Mouse (Mus musculus) thymus, adult 18-20 months (tissue): ENCODE results near the gene Jph4.

Source experiments
- DNase-seq, 2 experiments: peaks; one replicate each; pipeline ENCODE4 v3.0.0; 2022; ENCODE audit warnings: mixed read lengths in 2 of 2

The Jph4 gene

DNA sequence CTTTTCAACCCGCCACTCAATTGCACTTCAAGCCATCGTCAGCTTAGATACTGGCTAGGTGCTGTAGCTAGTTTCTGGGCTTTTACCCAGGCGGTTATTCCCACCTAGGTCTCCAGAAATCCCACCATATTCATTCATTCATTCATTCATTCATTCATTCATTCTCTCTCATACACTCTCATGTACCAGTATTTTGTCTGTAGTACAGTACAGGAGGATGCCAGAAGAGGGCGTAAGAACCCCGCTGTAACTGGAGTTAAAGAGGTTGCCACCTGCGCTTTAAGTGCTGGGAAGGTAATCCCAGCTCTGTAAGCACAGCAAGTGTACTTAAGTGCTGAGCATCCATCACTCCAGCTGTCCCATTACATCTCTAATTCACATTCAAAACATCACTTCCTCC, 22.8 kb downstream of the Jph4 start:
- DNase-seq, result no peak

DNA sequence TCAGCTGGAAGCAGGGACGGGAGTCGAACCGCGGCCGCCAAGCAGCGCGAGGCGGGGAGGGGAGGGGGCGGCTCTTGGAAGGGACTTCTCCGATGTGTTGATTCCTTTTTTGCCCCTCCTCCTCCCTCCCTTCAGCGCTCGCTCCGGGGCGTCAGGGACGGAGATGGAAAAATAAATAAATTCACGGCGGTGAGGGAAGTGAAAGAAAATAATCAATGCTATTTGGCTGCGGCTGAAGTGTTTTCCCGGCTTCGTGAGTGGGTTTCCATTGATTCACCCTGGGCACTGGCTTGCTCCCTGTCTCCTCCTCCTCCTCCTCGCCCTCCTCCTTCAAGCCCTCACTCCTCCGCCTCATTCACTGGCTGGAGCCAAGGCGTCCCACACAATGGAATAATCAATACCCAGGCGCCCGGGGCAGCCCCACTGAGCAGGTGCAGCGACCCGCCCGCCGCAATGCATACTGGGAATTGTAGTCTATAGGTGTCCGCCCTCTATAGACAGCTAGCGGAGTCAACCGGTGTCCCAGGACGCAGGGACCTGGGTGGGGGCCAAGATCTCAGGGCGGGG, 24.6 kb downstream of the Jph4 start, which contains the start of gene Zfhx2:
Zfhx2 (minus strand) TSS at position 314 of the 567 bp plus-strand sequence.
- peak; percentile 84 to 87 for DNase-seq

DNA sequence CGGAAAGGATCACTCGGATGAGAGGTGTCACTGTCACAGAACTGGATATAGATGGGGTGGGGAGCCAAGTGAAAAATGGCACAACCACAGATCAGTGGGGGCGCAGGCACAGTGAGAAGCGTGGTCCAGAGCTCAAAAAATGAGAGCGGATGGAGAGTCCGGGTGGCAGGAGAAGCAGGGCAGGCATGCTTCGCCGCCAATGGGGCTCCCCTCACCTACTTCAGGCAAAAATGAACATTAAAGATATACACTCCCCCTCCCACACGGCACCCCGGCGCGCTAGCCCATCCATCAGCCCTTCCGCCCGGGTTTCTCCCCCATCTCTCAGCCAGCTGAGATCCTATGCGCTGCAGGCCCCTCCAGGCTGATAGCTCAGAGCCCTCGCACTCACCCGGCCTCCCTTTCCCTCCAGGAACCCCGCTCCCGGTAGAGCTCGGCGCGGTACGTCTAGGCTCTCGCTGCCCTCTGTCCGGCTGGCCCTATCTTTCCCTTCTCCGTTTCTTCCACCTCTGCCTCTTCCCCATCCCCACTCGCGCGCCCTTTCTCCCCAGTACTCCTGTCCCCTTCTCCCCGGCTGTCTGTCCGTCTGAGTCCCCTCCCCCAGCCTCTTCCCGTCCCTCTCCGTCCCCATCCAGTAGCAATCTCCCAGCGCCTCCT, 25.4 kb downstream of the Jph4 start:
- no peak for DNase-seq

DNA sequence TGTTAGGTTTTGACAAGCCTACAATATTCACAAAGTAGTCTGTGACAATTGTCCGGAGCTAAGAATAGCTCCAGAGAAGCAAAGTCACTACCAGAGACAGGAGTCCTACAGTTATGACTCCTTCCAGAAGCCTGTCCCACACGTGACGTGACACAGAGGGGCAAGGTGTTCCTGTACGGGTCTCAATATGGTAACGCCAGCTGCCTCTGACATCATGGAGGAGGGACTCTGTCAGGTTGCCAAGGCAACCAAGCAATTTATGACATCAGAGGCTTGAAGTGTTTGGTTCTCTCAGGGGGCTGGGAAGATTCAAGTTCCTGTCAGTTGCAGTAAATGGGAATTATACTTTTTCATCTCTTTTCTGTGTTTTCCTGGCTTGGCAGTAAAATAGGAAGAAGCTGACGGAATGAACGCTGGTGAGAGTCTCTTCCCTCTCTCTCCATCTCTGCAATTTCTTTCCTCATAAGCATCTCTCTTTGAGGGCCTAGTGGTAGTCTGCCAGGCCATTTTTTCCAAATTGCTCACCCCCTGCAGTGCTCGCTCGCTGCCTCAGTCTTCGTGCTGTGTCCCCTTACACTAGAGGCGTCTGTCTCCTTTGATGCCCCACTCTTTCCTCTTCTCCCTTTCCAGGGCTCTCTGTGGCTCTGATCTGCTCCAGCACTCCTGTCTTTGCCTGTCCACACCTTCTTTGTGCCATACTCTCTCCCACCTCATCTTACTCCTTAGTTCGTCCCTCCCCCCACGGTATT, 27.4 kb downstream of the Jph4 start:
- no peak for DNase-seq

DNA sequence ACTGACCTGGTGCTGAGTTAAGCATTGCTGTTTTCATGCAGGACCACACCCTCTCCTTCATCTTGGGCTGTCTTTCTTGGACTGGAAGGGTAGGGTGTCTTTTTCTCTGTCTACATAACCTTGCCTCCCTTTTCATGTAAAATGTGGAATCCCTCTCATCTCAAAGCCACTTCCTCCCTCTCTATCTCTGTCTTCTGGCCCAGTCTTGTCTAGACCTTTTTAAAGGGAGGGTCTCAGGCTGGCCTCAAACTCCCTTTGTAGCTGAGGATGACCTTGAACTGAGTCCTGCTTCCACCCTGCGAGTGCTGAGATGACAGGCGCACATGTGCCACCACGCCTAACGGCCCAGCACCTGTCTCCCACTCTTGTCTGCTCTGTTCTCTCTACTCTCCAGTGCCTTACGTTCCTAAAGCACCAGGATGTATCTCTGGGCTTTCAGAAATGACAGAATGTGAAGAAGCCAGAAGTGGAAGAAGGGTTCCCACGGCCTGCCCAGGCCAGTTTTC, 30.7 kb downstream of the Jph4 start:
- DNase-seq, result no peak

DNA sequence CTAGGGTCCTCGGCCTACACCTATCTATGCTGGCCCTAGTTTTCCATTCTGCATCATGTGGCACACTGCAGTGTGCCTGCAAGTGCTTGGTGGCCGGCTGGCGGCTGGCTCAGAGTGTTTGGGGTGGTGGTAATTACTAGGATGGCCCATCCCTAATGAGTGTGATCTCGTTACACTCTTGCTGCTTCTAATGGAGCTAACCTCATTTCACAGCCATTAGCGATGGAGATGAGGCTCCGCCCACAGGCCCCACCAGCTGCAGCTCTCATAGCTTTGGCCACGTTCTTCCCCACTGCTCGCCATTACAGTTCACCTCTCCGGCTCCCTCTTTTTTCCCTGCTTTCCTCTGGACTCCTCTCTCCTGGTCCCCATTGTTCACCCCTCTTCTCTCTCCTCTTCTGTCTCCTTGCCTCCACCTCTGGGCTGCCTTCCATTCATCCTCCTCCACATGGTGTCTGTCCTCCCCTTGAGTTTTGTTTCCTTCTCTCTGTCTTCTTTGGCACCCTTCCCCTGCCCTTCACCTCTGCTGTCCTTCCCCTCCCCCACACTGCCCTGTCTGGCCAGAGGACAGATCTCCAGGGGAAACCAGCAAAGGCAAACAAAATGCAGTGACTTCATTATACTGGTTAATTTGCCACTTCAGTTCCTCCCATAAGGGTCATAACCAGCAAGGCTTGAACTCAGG, 31.3 kb downstream of the Jph4 start:
- no peak for DNase-seq

DNA sequence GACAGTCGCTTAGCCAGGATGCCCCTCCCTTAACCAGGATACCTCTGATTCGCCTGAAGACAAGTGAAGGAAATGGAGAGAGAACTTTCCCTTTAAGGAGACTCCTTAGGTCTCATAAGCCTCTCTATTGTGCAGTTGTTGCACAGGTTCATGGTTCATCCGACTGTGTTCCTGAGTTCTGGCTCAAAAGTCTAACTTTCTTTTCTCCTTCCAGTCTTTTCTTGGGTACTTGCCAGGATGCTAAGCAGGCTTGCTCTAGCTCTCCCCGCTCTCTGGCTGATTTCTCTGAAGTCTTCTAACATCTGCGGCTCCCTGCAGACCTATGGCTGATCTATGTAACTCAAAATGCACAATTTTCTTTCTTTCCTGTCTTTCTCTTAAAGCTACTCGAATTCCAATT, 33.3 kb downstream of the Jph4 start:
- no peak for DNase-seq

DNA sequence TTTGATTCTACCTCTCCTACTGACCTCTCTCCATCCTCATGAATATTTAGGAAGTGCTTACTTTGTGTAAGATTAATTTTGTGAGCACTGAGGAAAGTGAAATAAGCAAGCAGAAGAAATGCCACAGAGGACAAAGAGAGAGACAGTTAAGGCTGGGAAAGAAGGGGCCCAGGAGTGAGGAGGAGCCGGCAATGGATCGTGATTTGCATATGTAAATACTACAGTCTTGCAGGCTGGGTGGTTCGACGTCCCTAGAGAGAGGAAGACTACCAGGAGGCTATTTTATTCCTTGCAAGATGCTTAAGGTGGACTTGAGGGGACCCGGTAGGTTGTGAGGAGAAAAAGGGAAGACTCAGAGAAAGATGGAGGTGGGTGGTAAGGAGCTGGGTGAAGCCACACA, 35.6 kb downstream of the Jph4 start:
- no peak for DNase-seq

DNA sequence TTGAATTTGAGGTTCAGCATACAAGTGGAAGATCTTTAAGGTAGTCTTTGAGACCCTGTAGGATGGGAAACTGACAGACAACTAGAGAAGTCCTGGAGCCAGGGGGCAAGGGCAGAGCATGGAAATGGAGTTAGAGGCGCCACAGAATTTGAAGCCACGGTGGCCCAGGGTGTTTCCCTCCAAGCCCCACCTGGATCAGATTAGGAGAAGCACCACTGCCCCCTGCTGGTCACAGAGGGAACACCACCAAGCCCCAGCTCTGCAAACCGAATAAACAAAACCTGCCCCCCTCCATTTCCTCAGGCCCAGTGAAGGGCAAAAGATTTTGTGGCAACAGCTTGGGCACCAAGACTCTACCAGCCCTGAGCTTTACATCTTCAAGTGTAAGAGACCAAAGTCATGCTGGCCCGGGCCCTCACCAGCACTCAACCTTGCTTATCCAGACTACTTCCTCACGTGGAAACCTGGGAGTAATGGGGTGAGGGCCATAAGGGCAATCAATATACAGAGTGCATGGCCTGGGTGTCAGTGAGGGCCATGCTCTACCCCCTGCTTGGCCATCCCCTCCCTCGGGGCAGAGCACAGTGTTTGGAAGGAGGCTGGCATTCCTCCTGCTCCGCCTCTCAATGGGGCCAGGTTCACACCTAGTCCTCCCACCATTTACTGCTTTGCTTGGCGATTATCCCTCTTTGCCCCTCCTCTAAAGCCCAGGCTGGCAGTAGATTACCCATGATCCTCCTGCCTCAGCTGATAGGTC, 37.3 kb downstream of the Jph4 start:
- DNase-seq, result peak in 1 of 2 experiments; percentile 40

DNA sequence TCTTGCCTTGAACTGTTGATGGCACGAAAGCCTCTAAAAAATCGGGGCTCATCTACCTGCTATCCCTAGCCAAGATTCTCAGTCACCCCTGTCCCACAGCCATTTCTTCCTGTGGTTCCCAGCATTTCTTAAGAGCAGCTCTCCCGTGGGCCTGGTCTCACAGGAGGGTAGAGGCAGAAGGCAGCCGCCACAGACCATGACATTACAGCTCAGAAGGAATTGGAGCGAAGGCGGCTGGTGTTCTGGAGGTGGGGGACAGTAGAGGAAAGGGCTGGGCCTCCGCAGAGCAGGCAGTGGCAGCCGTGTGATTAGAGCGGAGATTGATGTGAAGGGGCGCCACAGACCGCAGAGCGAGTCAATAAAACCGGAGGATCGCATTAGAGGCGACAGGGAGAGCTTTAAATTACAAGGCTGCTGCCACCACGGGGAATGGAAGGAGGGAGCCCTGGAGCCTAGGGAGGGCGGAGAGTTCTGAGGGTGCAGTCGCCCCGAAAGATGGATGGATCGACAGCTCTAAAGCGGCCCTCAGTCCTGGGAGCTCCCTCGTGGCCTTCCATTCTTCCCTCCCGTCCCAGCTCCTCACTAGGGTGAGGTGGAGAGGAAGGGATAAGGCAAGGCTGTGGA, 38.3 kb downstream of the Jph4 start:
- no peak for DNase-seq

DNA sequence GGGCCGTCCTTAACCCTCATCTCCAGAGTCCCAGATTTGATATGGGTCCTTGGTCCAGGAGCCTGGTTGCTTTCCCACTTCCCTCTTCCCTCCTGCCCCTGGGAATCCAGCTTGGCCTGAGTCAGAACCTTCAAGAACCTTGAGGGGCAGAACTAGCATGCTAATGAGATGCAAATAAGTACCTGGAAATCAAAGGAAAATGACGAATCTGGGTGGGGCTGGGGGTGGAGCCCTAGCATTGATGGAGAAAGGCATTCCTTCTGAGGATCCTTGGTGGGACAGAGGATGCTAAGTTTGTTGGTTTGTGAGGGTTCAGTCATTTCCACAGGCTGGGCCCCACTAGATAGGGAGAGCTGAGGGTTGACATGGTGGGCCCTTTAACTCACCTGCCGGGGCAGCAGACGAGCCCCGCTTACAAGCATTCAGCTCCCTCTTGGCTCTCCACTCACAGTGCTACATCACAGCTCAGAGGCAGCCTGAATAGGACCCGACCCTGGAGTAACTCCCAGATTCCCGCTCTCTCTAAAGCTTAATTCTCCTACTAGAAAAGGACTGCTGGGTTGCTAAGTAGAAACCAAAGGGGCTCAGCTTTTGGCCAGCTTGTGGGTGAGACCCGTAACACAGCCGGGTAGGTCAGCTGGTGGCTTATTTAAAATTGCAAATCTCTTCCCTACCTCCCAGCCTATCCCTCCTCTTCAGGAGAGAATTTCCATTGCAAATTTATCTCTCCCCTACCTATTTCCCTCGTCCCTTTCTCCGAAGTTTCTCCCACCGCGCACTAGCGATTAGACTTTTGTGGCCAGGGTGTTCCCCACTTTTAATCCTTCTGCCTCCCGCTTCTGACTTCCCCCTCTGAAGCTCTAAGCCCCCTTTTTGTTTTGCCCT, 39.0 kb downstream of the Jph4 start:
- DNase-seq, result no peak

DNA sequence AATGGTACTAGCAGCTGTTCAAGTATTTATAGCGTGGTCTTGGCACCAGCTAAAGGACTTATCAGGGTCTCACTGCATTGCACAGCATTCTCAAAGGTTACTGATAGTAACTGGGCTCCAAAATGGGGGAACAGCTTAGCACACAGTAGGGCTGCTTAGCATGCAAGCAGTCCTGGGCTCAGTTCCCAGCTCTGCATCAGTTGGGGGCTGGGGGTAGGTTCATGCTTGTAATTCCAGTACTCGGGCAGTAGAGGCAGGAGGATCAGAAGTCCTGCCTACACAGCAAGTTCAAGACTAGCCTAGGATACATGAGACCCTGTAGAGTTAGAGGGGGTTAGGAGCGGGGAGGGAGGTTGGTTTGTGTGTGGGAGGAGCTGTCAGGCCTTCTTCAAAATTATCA, 39.8 kb downstream of the Jph4 start:
- DNase-seq, result no peak

DNA sequence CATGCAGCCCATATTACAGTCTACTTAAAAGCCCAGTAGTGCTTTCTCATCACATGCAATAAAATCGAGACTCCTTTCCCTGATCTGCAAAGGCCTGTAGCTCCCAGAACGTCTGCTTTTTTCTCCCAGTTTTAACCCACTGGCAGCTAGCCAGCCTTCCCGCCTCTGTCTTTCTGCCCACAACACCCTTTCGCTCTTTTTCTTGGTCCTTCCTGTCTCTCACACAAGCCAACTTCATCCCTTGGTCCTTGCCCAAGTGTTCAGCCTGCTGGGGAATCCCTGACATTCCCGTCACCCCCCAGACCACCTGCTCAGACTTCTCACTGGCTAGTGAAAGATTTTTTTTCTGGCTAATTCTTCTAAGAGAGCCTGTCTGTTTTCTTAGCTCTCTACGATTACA, 40.5 kb downstream of the Jph4 start:
- no peak for DNase-seq

DNA sequence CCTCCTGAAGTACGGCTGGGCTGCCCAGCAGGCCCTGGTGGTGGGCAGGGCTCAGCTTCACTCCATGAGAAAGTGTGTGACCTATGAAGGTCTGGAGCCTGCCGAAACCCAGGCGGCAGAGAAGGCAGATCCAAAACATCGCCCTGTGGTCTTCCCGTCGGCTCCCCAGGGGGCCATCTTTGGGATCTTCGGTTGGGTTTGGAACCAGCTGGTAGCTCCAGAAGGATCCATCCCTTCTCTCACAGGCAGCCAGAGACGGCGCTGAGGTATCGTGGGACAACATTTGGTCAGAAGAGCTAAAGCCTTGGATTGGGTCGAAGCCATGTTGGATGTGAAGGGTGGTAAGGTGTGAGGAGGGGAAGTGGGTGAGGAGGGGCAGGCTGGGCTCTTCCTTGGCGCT, 42.3 kb downstream of the Jph4 start:
- no peak for DNase-seq

DNA sequence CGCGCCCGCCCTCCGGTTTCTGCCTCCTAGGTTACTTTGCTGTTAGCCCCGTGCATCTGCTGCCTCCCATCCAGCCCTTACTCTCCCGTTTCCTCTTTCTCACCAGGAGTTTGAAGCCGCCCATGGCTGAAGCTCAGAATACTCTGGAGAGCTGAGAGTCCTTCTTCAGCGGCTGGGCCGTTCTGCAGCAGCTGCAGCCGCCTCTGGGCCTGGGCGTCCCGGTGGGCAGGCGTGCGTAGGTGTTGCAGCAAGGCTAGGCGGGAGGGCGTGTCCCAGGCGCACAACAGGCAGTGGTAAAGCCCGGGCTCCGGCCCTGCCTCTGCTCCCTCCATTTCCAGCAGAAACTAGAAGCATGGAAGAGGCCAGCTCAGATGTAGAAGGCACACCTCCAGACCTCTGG, 45.0 kb downstream of the Jph4 start:
- DNase-seq, result no peak

DNA sequence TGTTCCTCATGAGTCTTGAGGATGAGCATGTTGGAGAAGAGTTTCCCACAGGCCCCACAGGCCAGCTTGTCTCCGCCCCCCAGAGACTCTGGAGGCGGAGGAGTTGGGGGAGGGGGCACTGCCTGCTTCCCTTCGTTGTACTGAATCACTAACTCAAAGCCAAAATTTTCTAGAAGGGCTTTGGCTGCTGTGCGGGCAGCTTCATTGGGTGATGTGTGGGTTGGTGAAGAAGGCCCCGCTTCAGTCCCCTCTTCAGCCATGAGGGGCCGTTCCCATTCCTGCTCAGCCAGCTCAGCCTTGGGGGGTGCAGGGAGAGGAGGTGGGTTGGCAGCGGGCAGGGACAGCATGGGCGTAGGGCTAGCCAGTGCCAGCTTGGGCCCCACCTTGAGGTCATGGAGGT, 50.7 kb downstream of the Jph4 start:
- no peak for DNase-seq

DNA sequence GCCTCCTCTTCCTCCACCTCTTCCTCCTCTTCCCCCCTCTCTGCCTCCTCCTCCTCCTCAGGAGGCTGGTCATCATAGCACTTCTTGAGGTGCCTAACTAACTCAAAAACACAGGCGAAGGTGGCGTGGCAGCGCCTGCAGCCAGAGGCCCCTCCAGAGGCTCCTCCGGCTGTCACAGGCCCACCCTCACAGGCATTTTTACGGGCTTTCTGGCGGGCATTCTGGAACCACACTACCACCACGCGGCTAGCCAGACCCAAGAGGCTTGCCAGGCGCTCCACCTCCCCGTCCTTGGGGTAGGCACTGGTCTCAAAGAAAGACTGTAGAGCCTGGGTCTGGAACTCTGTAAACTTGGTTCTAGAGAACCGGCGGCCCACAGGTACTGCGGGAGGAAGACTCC, 51.3 kb downstream of the Jph4 start:
- no peak for DNase-seq

DNA sequence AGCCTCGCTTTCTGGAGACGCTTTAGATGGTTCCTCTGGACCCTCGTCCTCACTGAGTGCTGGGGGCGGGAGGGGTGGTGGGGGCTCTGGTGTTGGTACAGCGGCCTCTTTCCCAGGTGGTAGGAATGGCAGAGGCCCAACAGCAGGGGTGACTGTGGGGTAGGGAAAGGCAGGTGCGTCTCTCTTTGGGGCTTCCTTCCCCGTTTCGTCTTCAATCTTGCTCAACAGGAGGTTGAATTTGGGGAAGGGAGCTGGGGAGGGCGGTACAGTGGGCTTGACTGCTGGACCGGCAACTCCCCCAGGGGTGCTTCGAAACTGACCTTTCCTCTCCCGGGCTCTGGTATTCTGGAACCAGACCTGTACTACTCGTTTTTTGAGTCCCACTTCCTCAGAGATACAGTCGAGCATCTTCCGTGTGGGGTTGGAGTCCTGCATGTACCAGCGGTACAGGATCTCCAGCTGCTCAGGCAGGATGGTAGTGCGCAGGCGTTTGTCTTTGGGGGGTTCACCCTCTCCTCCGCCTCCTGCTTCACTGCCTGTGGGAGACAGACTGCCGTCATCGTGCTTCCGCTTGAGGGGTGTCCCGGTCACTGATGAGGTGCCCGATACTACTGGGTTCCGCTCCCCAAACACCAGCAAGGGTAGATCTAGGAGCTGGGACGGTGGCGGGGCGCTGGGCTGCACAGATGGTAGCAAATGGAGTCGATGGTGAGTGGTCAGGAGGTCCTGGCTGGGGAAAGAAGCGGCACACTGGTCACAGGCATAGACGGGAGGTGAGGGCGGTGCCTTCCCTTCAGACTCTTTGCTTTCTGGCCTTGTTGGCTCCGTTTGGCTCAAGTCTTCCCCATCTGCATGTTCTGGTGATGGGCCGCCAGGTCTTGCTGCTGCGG, 52.0 kb downstream of the Jph4 start:
- no peak for DNase-seq

DNA sequence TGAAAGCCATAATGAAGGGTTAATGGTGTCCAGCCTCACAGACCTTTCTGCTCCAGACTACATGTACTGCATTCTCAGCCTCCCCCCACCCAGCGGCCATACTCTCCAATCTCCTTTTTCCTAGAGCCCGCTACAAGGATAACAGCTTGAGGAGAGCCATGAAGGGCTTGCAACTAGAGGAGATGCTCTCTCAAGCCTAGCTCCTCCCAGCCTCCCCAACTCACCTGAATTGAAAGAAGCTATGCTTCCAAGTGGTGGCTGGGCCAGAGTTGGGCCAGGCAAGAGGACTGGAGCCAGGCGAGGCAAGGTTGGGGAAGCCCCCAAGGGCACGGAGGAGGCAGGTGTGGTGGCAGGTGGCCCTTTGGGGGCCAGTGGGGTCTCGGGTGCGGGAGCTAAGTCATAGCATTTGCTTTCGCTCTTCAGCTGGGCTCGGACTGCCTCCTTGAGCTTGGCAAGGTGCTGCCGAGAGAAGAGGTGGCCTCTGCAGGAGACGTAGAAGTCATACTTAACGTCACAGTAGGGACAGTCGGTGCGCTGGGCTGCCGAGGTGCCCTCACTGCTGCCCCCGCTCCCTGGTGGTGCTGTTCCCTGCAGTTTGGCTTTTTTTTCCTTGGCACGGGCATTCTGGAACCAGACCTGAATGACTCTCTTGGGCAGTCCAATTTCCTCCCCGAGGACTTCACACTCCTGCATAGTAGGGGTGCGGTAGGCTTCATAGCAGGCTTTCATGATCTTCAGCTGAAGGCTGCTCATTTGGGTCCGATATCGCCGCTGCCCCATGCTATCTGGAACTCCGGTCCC, 53.0 kb downstream of the Jph4 start:
- DNase-seq, result no peak
